Comparison of ENCODE assay signal across 21 mouse cellular contexts in the genomic region with DNA sequence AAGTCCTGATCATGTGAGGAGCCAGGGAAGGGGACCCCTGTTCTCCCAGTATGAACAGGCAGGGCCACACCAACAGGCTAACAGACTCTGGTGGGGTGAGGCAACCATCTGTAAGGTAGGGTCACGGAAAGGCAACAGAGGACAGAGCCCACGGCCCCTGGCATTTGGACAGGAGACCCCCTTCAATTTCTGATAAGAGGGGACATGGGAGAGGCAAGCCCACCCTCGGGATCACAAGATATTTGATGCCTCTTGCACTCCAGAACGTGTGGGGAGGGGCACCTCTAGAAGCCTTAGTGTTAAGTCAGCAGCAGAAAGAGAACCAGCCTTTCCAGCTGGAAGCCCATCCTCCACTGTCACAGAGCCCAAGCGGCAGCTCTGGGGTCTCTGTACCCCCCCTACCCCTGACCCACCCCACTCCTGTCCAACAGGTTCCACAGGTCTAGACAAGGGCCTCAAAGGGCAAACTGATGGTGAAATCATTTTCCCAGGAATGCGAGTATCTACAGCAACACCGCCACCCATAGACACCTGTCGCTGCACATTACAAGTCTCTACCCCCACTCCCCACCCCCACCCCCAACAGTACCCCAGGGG. TPM values are rescaled to one million over a fixed set of nuclear protein-coding genes. Genes with fewer than 3 reads are reported as not detected.
DNase-seq lines count a peak whose midpoint lies in the region; ATAC-seq lines count a peak whose summit lies in the region.
"Had no signal": no experiment of that assay in that cellular context is flagged by ENCODE, and none has a peak within 500 bp of the region (broad histone marks: within the 10 kb centered on the region; RNA-seq: fewer than 3 reads in every experiment).

No protein-coding gene starts in this region.

- H3K9me3 ChIP-seq in heart, embryonic 12.5 days (replicated peaks), result no peaks in the 10 kb centered on the region
- no peaks in the 10 kb centered on the region for H3K9me3 ChIP-seq in kidney, embryonic 16.5 days (ENCODE audit: low read length)
- H3K9me3 ChIP-seq in embryonic facial prominence, embryonic 13.5 days, result no peaks in the 10 kb centered on the region
- H3K9me3 ChIP-seq: forebrain, embryonic 12.5 days; liver, embryonic 13.5 days; megakaryocyte, embryonic 14.5 days had no signal

- peak overlapping the region; percentile 87 for H3K4me3 ChIP-seq in heart, embryonic 12.5 days
- no peak overlapping the region for H3K4me3 ChIP-seq in kidney, embryonic 16.5 days (ENCODE audit: low read length)
- H3K4me3 ChIP-seq in embryonic facial prominence, embryonic 13.5 days, result no peak overlapping the region
- H3K4me3 ChIP-seq: forebrain, embryonic 12.5 days; liver, embryonic 13.5 days; megakaryocyte, embryonic 14.5 days had no signal

- 36% methylated on average over 8 of the region's 8 CpGs for WGBS in heart, embryonic 12.5 days
- WGBS in kidney, embryonic 16.5 days, result 54% methylated on average over 8 of the region's 8 CpGs
- 46% methylated on average over 8 of the region's 8 CpGs for WGBS in embryonic facial prominence, embryonic 13.5 days

- no peaks in the 10 kb centered on the region for H3K27me3 ChIP-seq in heart, embryonic 12.5 days (replicated peaks)
- 0 out of 2 replicates have a peak, but pooled peaks cover 4% of the 10 kb centered on the region for H3K27me3 ChIP-seq in kidney, embryonic 16.5 days (ENCODE audit: insufficient read depth, low read length)
- peaks cover 34% of the 10 kb centered on the region for H3K27me3 ChIP-seq in embryonic facial prominence, embryonic 13.5 days

- H3K4me2 ChIP-seq in heart, embryonic 12.5 days, result peak overlapping the region; percentile 96
- H3K4me2 ChIP-seq in kidney, embryonic 16.5 days (replicated peaks; ENCODE audit: low read depth, low read length), result peak overlapping the region; percentile 93
- H3K4me2 ChIP-seq in embryonic facial prominence, embryonic 13.5 days, result no peak overlapping the region; the same call in 1 of the 2 replicates
- H3K4me2 ChIP-seq: forebrain, embryonic 12.5 days had no signal

- peaks cover 87% of the 10 kb centered on the region for H3K4me1 ChIP-seq in heart, embryonic 12.5 days (replicated peaks)
- peaks cover 85% of the 10 kb centered on the region for H3K4me1 ChIP-seq in kidney, embryonic 16.5 days (ENCODE audit: insufficient read depth, low read length)
- peaks cover 34% of the 10 kb centered on the region for H3K4me1 ChIP-seq in embryonic facial prominence, embryonic 13.5 days

- H3K36me3 ChIP-seq in heart, embryonic 12.5 days, result peaks cover 34% of the 10 kb centered on the region
- H3K36me3 ChIP-seq in kidney, embryonic 16.5 days (ENCODE audit: insufficient read depth, low read length), result no peaks in the 10 kb centered on the region
- H3K36me3 ChIP-seq in embryonic facial prominence, embryonic 13.5 days, result 0 out of 2 replicates have a peak, but pooled peaks cover 3% of the 10 kb centered on the region
- H3K36me3 ChIP-seq: forebrain, embryonic 12.5 days; G1E; liver, embryonic 13.5 days had no signal

- peak overlapping the region; percentile 96 for H3K27ac ChIP-seq in heart, embryonic 12.5 days (ENCODE audit: poor library complexity, severe bottlenecking)
- peak overlapping the region; percentile 66 for H3K27ac ChIP-seq in kidney, embryonic 16.5 days (ENCODE audit: low read length)
- peak overlapping the region; percentile 17; the same call in 1 of the 2 replicates for H3K27ac ChIP-seq in embryonic facial prominence, embryonic 13.5 days
- H3K27ac ChIP-seq: forebrain, embryonic 12.5 days; liver, embryonic 13.5 days had no signal

- H3K9ac ChIP-seq in heart, embryonic 12.5 days, result peak overlapping the region; percentile 64
- H3K9ac ChIP-seq in kidney, embryonic 16.5 days (replicated peaks; ENCODE audit: low read length), result peak overlapping the region; percentile 56; the same call in 1 of the 2 replicates
- H3K9ac ChIP-seq in embryonic facial prominence, embryonic 13.5 days, result no peak overlapping the region
- H3K9ac ChIP-seq: forebrain, embryonic 12.5 days; liver, embryonic 13.5 days had no signal

- ATAC-seq in heart, embryonic 12.5 days (ENCODE audit: insufficient number of reproducible peaks, low FRiP score), result no peak
- ATAC-seq in kidney, embryonic 16.5 days (ENCODE audit: low FRiP score, low TSS enrichment), result no peak
- ATAC-seq in embryonic facial prominence, embryonic 13.5 days (ENCODE audit: insufficient number of reproducible peaks, insufficient read depth, low FRiP score, low TSS enrichment, low read depth), result no peak

- DNase-seq in heart, adult 18-20 months, result no peak
- DNase-seq in kidney, postnatal 36 days, result no peak
- peak; percentile 40 to 48 for DNase-seq in lung, postnatal 4 days
- DNase-seq in cerebellum, adult 11 months, result no peak
- no peak for DNase-seq in testis, postnatal 14 days (ENCODE audit: low spot score)
- DNase-seq: adrenal gland, postnatal 10 days; cerebellum, postnatal 14 days; kidney, adult 8-10 months; liver, embryonic 13.5 days; thymus, adult 2 months had no signal

RNA-seq across cellular contexts. Expression of gene Smtnl2, which starts 5.3 kb away (rescaled TPM):
- polyA plus RNA-seq in heart, embryonic 12.5 days (2016; fragmentation: Nextera tagmentation; extraction: Ambion mirVana), result 191 and 194 TPM in 2 replicates
- 10 to 100 TPM in 1 of 2 experiments, 1 to 10 TPM in 1; 9.4 to 11.3 TPM for total RNA-seq in heart, adult 18-20 months (2021)
- polyA plus RNA-seq in kidney, embryonic 16.5 days (2015; fragmentation: Nextera tagmentation; extraction: Ambion mirVana), result 109 and 124 TPM in 2 replicates
- 25.1 and 26.7 TPM in 2 replicates for polyA plus RNA-seq in embryonic facial prominence, embryonic 13.5 days (2015; fragmentation: Nextera tagmentation; extraction: Ambion mirVana)
- polyA plus RNA-seq: G1E had no signal

RNA-seq across cellular contexts. Expression of gene Ggt6, which starts 29.1 kb away (rescaled TPM):
- not detected in 2 replicates for polyA plus RNA-seq in heart, embryonic 12.5 days (2016; fragmentation: Nextera tagmentation; extraction: Ambion mirVana)
- total RNA-seq in heart, adult 18-20 months (2021), result not detected
- 1.6 and 2.2 TPM in 2 replicates for polyA plus RNA-seq in kidney, embryonic 16.5 days (2015; fragmentation: Nextera tagmentation; extraction: Ambion mirVana)
- 1.1 and 1.3 TPM in 2 replicates for polyA plus RNA-seq in embryonic facial prominence, embryonic 13.5 days (2015; fragmentation: Nextera tagmentation; extraction: Ambion mirVana)
- total RNA-seq: layer of hippocampus, postnatal 14 days had no signal
- polyA plus RNA-seq: C2C12; forebrain, embryonic 12.5 days; G1E; hindbrain, embryonic 11.5 days; liver, embryonic 13.5 days; neural tube, embryonic 14.5 days had no signal

RNA-seq across cellular contexts. Expression of gene Mybbp1a, which starts 35.0 kb away (rescaled TPM):
- polyA plus RNA-seq in heart, embryonic 12.5 days (2016; fragmentation: Nextera tagmentation; extraction: Ambion mirVana), result 99.5 and 106 TPM in 2 replicates
- 10 to 100 TPM; 43.1 to 47.5 TPM for total RNA-seq in heart, adult 18-20 months (2021)
- 175 and 177 TPM in 2 replicates for polyA plus RNA-seq in kidney, embryonic 16.5 days (2015; fragmentation: Nextera tagmentation; extraction: Ambion mirVana)
- 162 and 174 TPM in 2 replicates for polyA plus RNA-seq in embryonic facial prominence, embryonic 13.5 days (2015; fragmentation: Nextera tagmentation; extraction: Ambion mirVana)

RNA-seq across cellular contexts. Expression of gene Tekt1, which starts 43.9 kb away (rescaled TPM):
- 0.32 and 0.85 TPM in 2 replicates for polyA plus RNA-seq in heart, embryonic 12.5 days (2016; fragmentation: Nextera tagmentation; extraction: Ambion mirVana)
- under 1 TPM in 1 of 2 experiments, not detected in 1; 0.75 TPM for total RNA-seq in heart, adult 18-20 months (2021)
- polyA plus RNA-seq in kidney, embryonic 16.5 days (2015; fragmentation: Nextera tagmentation; extraction: Ambion mirVana), result 6.1 and 6.5 TPM in 2 replicates
- 3.1 and 5.0 TPM in 2 replicates for polyA plus RNA-seq in embryonic facial prominence, embryonic 13.5 days (2015; fragmentation: Nextera tagmentation; extraction: Ambion mirVana)
- total RNA-seq: G1E had no signal
- polyA plus RNA-seq: C2C12; G1E; liver, embryonic 13.5 days; spleen, adult 2 months had no signal

Comparison
In these comparisons a context has a peak if more than half of its experiments do, and no peak if none do; other contexts are left out.
1. H3K27ac ChIP-seq: peak in every context shown above with its lines; median percentile 96 in heart, embryonic 12.5 days; 66 in kidney, embryonic 16.5 days; 17 in embryonic facial prominence, embryonic 13.5 days.
2. DNase-seq: peak in lung, postnatal 4 days (2 of 2); none in heart, adult 18-20 months (0 of 2), kidney, postnatal 36 days (0 of 2), cerebellum, adult 11 months (single experiment) and testis, postnatal 14 days (single experiment).